Mouse (Mus musculus) testis, postnatal 14 days (tissue): ENCODE data around the gene Fam221b.
A peak's percentile ranks its signal among the peaks of the same experiment; 100 is the strongest.

ENCODE experiments used
- DNase-seq: peaks from one replicate; pipeline ENCODE4 v3.0.0; 2021; ENCODE audit warnings: low spot score

Gene Fam221b

GRCm38 (mm10) chr4:43668782-43669427 lies at the start of gene Fam221b, which contains the start of gene Tmem8b:
Fam221b (minus strand) TSS chr4:43669145.
Tmem8b (plus strand) TSS chr4:43668971.
- peak; percentile 93 for DNase-seq

- no peak for DNase-seq
Measured at GRCm38 (mm10) chr4:43713652-43714219, 44.8 kb upstream of the Fam221b start.

- no peak for DNase-seq
Measured at GRCm38 (mm10) chr4:43711821-43712220, 42.9 kb upstream of the Fam221b start.

GRCm38 (mm10) chr4:43709869-43710268 lies 40.9 kb upstream of the Fam221b start, which contains the start of gene Olfr71:
Olfr71 (minus strand) TSS chr4:43710255.
- no peak for DNase-seq

GRCm38 (mm10) chr4:43705991-43706390 lies 37.0 kb upstream of the Fam221b start:
- DNase-seq = no peak

- DNase-seq = no peak
Measured at GRCm38 (mm10) chr4:43703851-43704250, 34.9 kb upstream of the Fam221b start.

- DNase-seq = no peak
Measured at GRCm38 (mm10) chr4:43703439-43703838, 34.5 kb upstream of the Fam221b start.

- no peak for DNase-seq
Measured at GRCm38 (mm10) chr4:43700707-43701106, 31.8 kb upstream of the Fam221b start, which contains the start of gene Olfr70. Olfr70 (minus strand) TSS chr4:43700807.

GRCm38 (mm10) chr4:43696561-43696960 lies 27.6 kb upstream of the Fam221b start:
- no peak for DNase-seq

- DNase-seq = no peak
Measured at GRCm38 (mm10) chr4:43695249-43695671, 26.3 kb upstream of the Fam221b start.

- DNase-seq = no peak
Measured at GRCm38 (mm10) chr4:43694439-43695248, 25.7 kb upstream of the Fam221b start.

GRCm38 (mm10) chr4:43693806-43694241 lies 24.9 kb upstream of the Fam221b start:
- no peak for DNase-seq

GRCm38 (mm10) chr4:43691026-43691425 lies 22.1 kb upstream of the Fam221b start:
- DNase-seq = no peak

- no peak for DNase-seq
Measured at GRCm38 (mm10) chr4:43690021-43690420, 21.1 kb upstream of the Fam221b start.

GRCm38 (mm10) chr4:43679416-43680043 lies 10.6 kb upstream of the Fam221b start:
- DNase-seq = no peak

GRCm38 (mm10) chr4:43678541-43678940 lies 9.6 kb upstream of the Fam221b start:
- no peak for DNase-seq

GRCm38 (mm10) chr4:43675608-43676007 lies 6.7 kb upstream of the Fam221b start:
- DNase-seq = no peak

- DNase-seq = no peak
Measured at GRCm38 (mm10) chr4:43674974-43675373, 6.0 kb upstream of the Fam221b start.

GRCm38 (mm10) chr4:43673703-43674102 lies 4.8 kb upstream of the Fam221b start:
- DNase-seq = no peak

- peak; percentile 81 for DNase-seq
Measured at GRCm38 (mm10) chr4:43672070-43672469, 3.1 kb upstream of the Fam221b start.

GRCm38 (mm10) chr4:43669428-43669794 lies 466 bp upstream of the Fam221b start:
- peak; percentile 82 for DNase-seq

- DNase-seq = no peak
Measured at GRCm38 (mm10) chr4:43666412-43666811, 2.5 kb downstream of the Fam221b start.
